Mouse (Mus musculus) limb, embryonic 14.5 days (tissue): Measurements from ENCODE around the gene Alkbh2. TPM values are rescaled to one million over a fixed set of nuclear protein-coding genes. Genes with fewer than 3 reads are reported as not detected.

Source experiments
- ATAC-seq: fragments of 200-750 bp; cut with Nextera tagmentation; 2 replicates; pipeline ENCODE4 v1.8.0; 2017; ENCODE audit warnings: low read depth, moderate number of reproducible peaks, moderate TSS enrichment; ENCODE audit not compliant: low FRiP score
- DNase-seq: peaks from one replicate; pipeline ENCODE4 v3.0.0-alpha.2; 2015; ENCODE audit warnings: low spot score
- H3K27ac ChIP-seq: fragments of 300-500 bp; sonication (generic); replicated peaks from 2 replicates; pipeline ENCODE4 v1.5.1; 2014; ENCODE audit warnings: low read depth, mild to moderate bottlenecking, low read length, moderate library complexity, mixed read lengths
- H3K27me3 ChIP-seq: fragments of 300-500 bp; sonication (generic); 2 replicates; pipeline ENCODE4 v1.6.1; 2014; ENCODE audit warnings: low read length, mixed read lengths; ENCODE audit not compliant: control insufficient read depth, insufficient read depth
- H3K36me3 ChIP-seq: fragments of 300-500 bp; sonication (generic); 2 replicates; pipeline ENCODE4 v1.6.1; 2014; ENCODE audit warnings: mild to moderate bottlenecking, low read length, moderate library complexity, mixed read lengths; ENCODE audit not compliant: control insufficient read depth, insufficient read depth
- H3K4me1 ChIP-seq: fragments of 300-500 bp; sonication (generic); 2 replicates; pipeline ENCODE4 v1.6.1; 2014; ENCODE audit warnings: antibody characterized with exemption, low read length, mixed read lengths; ENCODE audit not compliant: control insufficient read depth, insufficient read depth
- H3K4me2 ChIP-seq: fragments of 300-500 bp; sonication (generic); replicated peaks from 2 replicates; pipeline ENCODE4 v1.6.1; 2014; ENCODE audit warnings: low read depth, mild to moderate bottlenecking, low read length, moderate library complexity; ENCODE audit not compliant: severe bottlenecking
- H3K4me3 ChIP-seq: fragments of 300-500 bp; sonication (generic); replicated peaks from 2 replicates; pipeline ENCODE4 v1.5.1; 2014; ENCODE audit warnings: low read length
- H3K9ac ChIP-seq: fragments of 300-500 bp; sonication (generic); 2 replicates; pipeline ENCODE4 v1.6.1; 2014; ENCODE audit warnings: mild to moderate bottlenecking, low read depth, low read length, moderate library complexity; ENCODE audit not compliant: severe bottlenecking
- H3K9me3 ChIP-seq: fragments of 300-500 bp; sonication (generic); 2 replicates; pipeline ENCODE4 v1.6.1; 2016; ENCODE audit warnings: low read length; ENCODE audit not compliant: control insufficient read depth
- POLR2A ChIP-seq: fragments of 200-500 bp; IDR thresholded peaks from 2 replicates; pipeline ENCODE4 v1.8.0; 2012; ENCODE audit warnings: inconsistent platforms, mild to moderate bottlenecking, moderate library complexity, borderline replicate concordance; ENCODE audit not compliant: insufficient read depth, insufficient read length; ENCODE audit errors: extremely low read depth
- WGBS: fragments of 180-500 bp; shearing (Covaris S2); extraction: QIAGEN DNeasy Blood & Tissue Kit; methylation state at CpG from one replicate; pipeline ENCODE4 v1.1.7; 2014; 5-methylcytosine and 5-hydroxymethylcytosine counted together
- polyA plus RNA-seq, 2 experiments: library from polyadenylated mRNA; depleted of rRNA in 1 of 2; stranded (reverse) in 1 of 2; unstranded in 1 of 2; fragments of >200 nt; fragmentation: Nextera tagmentation in 1 of 2; extraction: Ambion mirVana in 1 of 2; gene quantifications; 2 replicates each; pipeline versions ENCODE4 v1.2.1 to v1.2.3; 2012 to 2014

Alkbh2 gene
- polyA plus RNA-seq, 2 experiments, result 10.9 to 15.5 TPM

DNA sequence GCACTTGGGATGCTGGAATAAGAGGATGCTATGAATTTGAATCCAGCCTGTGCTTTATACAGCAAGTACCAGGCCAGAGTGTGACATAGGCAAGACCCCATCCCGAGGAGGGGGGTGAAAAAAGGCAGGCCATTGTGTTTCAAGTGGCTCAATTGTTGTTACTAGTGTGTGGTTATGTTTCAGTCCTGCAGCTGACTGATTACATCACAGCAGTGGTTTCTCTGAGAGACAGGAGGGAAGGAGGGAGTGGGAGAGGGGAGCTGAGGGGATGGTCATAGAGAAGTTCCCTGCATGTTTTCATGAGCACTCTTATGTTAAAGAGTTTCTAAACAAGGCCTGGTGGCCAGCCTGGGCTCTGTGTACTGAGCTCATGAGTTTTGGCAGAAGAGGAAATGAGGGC lies 25.2 kb downstream of the Alkbh2 start:
- Histone ChIP-seq H3K9ac (no peak overlapping the region), H3K27me3 (no peaks in the 10 kb centered on the region), H3K36me3 (peaks cover 33% of the 10 kb centered on the region), H3K27ac (no peak overlapping the region), H3K9me3 (no peaks in the 10 kb centered on the region), H3K4me1 (peaks cover 7% of the 10 kb centered on the region), H3K4me3 (no peak overlapping the region), H3K4me2 (no peak overlapping the region)
- 85% methylated on average over 1 of the region's 1 CpGs for WGBS
- TF ChIP-seq POLR2A, result no peak
- DNase-seq (no peak), ATAC-seq (no peak)

DNA sequence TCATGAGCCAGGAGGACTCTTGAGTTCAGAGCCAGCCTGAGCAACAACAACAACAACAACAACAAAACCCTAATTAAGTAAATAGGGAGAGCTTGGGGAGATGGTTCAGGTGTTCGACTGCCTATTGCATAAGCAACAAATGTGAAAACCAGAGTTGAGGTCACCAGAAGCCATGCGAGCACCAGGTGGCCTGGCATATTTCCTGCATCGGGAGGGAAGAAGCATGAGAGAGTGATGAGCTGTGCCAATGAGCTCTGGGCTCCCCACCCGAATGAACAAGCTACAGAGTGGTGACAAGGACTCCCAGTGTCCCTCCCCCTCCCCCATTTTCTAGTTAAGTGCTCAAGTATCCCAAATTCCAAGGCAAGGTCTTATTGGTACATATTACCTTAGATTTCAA lies 26.1 kb downstream of the Alkbh2 start:
- Histone ChIP-seq H3K36me3 (peaks cover 26% of the 10 kb centered on the region), H3K27ac (no peak overlapping the region), H3K4me2 (no peak overlapping the region), H3K4me3 (no peak overlapping the region), H3K9me3 (no peaks in the 10 kb centered on the region), H3K4me1 (peaks cover 7% of the 10 kb centered on the region), H3K9ac (no peak overlapping the region), H3K27me3 (no peaks in the 10 kb centered on the region)
- ATAC-seq, result no peak
- TF ChIP-seq POLR2A, result no peak
- WGBS, result 94% methylated on average over 4 of the region's 4 CpGs
- no peak for DNase-seq

DNA sequence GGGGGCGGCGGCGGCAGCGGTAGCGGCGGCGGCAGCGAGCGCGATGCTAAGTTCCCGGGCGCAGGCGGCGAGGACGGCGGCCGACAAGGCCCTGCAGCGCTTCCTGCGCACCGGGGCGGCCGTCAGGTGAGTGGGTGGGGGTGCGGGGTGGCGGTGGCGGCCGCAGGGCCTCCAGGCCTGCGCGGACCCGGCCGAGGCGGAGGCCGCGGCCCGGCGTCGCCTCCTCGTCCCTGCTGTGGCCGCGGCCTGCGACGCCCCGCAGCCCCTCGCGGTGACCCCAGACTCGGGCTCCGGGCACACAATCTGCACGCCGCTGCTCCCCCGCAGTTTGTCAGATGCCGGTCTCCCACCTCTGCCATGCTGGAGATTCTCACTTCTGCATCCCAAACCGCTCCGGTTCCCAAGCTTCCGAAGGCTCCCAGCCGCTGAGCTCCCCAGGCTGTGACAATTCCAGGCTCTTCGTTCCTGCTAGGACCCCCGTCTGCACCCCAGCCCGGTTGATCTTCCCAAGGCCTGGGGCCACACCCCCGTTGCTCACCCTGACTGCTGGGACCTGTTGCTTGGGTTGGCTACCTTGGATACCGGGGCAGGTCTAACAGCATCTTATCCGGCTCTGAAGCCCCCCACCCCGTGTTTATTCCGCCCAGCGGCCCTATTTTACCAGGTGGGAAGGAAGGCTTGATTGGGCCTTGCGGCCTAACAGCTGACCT lies 27.5 kb downstream of the Alkbh2 start:
- DNase-seq, result no peak
- peak overlapping the region; percentile 89 for H3K4me2 ChIP-seq
- peak overlapping the region; percentile 61; the same call in 1 of the 2 replicates for H3K27ac ChIP-seq
- H3K9ac ChIP-seq, result peak overlapping the region; percentile 92
- peaks cover 7% of the 10 kb centered on the region for H3K4me1 ChIP-seq
- peaks cover 13% of the 10 kb centered on the region for H3K36me3 ChIP-seq
- no peaks in the 10 kb centered on the region for H3K27me3 ChIP-seq
- peak overlapping the region; percentile 87 for H3K4me3 ChIP-seq
- WGBS, result 6% methylated on average over 31 of the region's 64 CpGs
- no peaks in the 10 kb centered on the region for H3K9me3 ChIP-seq
- TF ChIP-seq POLR2A, result no peak
- peak; percentile 64 for ATAC-seq

DNA sequence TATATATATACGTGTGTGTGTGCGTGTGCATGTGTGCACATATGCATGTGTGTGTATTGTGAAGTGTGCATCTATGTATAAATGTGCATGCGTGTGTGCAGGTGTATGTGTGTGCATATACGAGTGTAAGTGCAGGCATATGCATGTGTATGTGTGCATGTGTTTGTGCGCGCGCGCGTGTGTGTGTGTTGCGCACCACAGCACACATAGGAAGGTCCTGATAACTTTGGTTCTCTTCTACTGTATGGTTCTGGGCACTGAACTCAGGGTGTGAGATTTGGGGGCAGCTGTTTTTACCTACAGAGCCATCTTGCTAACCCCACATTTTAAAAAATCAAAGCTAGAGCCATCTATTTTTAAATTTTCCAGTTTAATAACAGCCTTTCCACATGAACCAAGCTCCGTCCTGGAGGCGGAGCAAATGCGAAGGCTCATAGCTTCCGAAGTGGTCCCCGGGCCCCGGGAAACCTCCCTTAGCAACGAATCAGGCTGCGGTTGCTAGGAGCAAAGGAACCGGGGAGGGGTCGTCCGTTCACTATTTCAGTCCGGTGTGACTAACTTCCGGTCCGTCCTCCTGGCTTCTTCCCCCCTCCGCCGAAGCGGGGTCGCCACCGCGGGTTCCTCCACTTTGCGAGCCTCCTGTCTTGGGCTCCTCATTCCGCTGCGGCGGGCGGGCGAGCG lies 28.2 kb downstream of the Alkbh2 start:
- peak; percentile 96 for DNase-seq
- Histone ChIP-seq H3K36me3 (peaks cover 12% of the 10 kb centered on the region; the same call in 1 of the 2 replicates), H3K4me2 (peak overlapping the region; percentile 89), H3K27me3 (no peaks in the 10 kb centered on the region), H3K9ac (peak overlapping the region; percentile 92), H3K9me3 (no peaks in the 10 kb centered on the region), H3K4me3 (peak overlapping the region; percentile 87), H3K4me1 (peaks cover 7% of the 10 kb centered on the region), H3K27ac (peak overlapping the region; percentile 61; the same call in 1 of the 2 replicates)
- TF ChIP-seq POLR2A, result no peak
- 8% methylated on average over 34 of the region's 37 CpGs for WGBS
- peak; percentile 94 for ATAC-seq

GRCm38 (mm10) chr5:114091057-114091807 lies 36.8 kb downstream of the Alkbh2 start, which contains the start of gene Svop:
TSS of gene Svop (minus strand) at chr5:114091570.
- Histone ChIP-seq H3K36me3 (no peaks in the 10 kb centered on the region), H3K4me2 (peak within 1 kb of the TSS; percentile 39), H3K4me3 (peak within 1 kb of the TSS; percentile 14; the same call in 1 of the 2 replicates), H3K27ac (no peak within 1 kb of the TSS), H3K4me1 (no peaks in the 10 kb centered on the region), H3K9ac (no peak within 1 kb of the TSS), H3K9me3 (no peaks in the 10 kb centered on the region), H3K27me3 (no peaks in the 10 kb centered on the region)
- ATAC-seq (0 out of 2 replicates have a peak, but pooled peaks have one; percentile 26), DNase-seq (peak; percentile 67)
- TF ChIP-seq POLR2A, result no peak
- 2% methylated on average over 33 of the region's 40 CpGs for WGBS
